Mouse (Mus musculus): ENCODE measurements around the gene Tgfa. TPM values are rescaled to one million over a fixed set of nuclear protein-coding genes. Genes with fewer than 3 reads are reported as not detected.

Tgfa gene
- total RNA-seq (2021): under 1 TPM; 0.27 to 0.47 TPM
- long read RNA-seq, experiment 1: 0 reads
- long read RNA-seq, experiment 2: 0 reads

DNA sequence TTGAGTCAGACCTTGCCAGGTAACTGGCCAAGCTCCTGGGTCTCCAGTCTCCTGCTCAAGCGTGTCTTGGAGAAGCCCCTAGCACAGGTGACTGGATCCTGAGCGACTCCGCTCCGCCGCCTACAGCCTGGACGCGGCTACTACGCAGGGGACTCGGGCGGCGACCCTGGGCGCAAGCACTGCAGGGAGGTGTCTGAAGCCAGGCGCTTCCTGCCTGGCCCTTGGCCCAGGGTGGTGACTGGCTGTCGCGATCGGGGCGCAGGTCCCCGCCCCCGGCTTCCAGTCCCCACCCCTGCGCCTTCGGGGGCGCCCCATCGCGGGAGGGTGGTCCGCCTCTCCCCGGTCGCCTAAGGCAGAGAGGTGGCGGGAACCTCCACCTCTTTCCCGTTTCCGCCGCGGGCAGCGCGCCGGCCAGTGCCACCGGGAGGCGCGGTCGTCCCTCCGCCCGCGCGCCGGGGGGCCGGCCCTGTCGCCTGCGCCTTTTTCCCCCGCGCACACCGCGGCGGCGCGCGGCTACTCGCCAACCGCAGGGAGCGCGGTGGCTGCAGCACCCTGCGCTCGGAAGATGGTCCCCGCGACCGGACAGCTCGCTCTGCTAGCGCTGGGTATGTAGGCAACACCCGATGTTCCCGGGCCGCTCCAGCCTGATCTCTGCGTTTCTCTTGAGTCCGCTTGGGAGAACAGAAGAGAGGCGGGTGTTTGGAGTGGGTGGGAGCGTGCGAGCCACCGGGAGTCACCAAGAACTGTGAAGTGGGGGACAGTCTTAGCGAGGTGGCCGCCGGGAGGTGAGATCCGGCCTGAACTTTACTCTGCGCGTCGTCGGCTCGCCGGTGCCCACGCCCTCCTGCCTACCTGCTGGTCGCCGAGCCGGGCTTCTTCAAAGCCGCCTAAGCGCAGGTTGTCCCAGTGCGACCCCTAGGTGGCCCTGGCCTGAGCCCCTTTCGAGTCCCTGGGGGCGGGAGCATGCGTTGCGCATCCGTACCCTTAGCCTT, at the start of gene Tgfa:
TSS of gene Tgfa (plus strand) at position 283 of the 992 bp plus-strand sequence.
- peak; percentile 30 for DNase-seq
- intact Hi-C loops (cut with DNase I; ENCODE audit: low total_unique reads): no loop called here

DNA sequence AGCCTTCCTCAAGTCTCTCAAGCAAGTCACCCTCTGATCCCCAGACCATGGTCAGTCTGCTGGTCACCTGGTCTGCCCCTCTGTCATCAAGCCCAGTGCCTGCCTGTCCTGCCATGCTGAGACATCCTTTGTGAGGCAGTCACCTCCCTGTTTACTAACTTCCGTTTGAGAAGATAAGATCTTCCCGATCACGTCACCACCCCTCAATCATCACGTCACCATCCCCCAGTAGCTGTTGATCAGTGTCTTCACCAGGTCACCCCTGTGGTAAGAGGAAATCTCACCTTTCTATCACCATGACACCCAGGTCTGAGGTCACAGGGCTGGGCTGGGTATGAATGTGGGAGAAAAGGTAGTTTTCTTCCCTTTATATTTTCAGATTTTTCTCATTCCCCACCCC, 46.5 kb upstream of the Tgfa start:
- intact Hi-C loops (cut with DNase I; ENCODE audit: low total_unique reads): no loop called here
- no peak for DNase-seq

DNA sequence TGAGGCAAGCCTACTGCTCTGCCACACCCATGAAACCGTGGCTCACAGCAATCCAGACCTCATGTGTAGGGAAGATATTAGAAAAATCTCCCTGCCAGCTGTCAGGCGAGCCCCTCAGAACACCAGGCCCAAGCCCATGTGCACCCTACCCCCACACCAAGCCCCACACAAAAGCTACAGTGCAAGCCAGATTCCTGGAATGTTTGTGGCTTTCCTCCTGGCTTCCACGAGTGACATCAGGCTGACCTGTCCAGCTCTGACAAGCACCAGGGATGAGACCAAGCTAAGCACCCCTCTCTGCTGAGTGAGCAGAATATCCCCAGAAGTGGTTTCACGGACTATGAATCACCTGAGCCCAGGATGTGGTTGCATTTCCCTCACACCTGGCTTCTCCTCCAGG, 46.0 kb upstream of the Tgfa start:
- intact Hi-C loops (cut with DNase I; ENCODE audit: low total_unique reads): no loop called here
- DNase-seq: no peak

DNA sequence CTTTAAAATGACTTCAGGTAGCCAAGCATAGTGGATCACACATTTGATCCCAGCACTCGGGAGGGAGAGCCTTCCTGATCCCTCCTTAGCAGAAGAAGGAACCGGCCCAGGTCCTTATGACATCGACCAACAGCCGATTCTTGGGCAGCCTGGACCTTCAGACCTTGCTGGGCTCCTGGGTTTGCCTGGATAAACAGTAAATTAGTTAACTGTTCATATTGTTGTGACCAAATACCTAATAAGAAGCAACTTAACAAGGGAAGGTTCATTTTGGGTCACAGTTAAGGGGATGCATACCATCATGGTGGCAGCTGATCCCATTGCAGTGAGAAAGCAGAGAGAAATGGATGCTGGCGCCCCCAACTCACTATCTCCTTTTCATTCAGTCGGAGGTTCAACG, 42.3 kb upstream of the Tgfa start:
- no peak for DNase-seq
- intact Hi-C loops (cut with DNase I; ENCODE audit: low total_unique reads): no loop called here

GRCm38 (mm10) chr6:86153436-86153990, 41.5 kb upstream of the Tgfa start:
- intact Hi-C loops (cut with DNase I; ENCODE audit: low total_unique reads): no loop called here
- DNase-seq: peak; percentile 23

DNA sequence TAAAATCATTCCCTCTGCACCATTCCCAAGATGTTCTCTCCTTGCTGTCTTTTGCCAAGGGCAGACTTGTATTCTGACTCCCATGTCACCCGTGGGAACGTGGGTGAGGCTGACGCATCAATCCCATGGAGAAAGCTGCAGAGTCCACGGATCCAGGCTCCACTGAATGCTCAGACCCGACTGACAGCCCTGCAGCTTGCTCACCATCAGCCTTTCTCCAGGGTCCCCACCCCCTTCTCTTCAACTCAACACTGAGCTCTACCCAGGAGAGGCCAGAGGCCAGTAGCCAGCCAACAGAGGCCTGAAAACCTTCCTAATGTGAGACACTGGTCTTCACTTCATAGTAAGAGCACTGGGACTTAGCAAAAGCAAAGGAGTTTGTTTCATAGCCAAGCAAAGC, 41.0 kb upstream of the Tgfa start:
- intact Hi-C loops (cut with DNase I; ENCODE audit: low total_unique reads): no loop called here
- DNase-seq: no peak

DNA sequence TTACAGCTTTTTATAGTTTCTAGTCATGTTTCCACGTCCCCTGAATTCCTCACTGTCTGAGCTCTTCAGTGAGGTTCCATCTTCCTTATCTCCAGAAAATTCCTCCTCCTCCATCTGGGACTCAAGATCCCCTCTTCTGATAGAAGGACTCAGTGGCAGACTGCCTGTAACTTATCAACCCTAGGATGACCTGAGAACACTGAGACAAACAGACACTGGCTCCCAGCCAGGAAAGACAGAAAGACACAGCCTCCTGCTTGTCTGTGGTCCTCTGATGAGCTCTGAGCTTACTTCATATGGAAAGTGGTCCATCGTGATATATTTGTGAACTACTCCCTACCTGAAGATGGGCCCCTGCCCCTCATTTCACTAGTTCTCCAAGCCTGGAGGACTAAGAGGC, 40.5 kb upstream of the Tgfa start:
- intact Hi-C loops (cut with DNase I; ENCODE audit: low total_unique reads): no loop called here
- DNase-seq: no peak

GRCm38 (mm10) chr6:86157253-86158234, 37.5 kb upstream of the Tgfa start:
- intact Hi-C loops (cut with DNase I; ENCODE audit: low total_unique reads): no loop called here
- DNase-seq: peak; percentile 47

DNA sequence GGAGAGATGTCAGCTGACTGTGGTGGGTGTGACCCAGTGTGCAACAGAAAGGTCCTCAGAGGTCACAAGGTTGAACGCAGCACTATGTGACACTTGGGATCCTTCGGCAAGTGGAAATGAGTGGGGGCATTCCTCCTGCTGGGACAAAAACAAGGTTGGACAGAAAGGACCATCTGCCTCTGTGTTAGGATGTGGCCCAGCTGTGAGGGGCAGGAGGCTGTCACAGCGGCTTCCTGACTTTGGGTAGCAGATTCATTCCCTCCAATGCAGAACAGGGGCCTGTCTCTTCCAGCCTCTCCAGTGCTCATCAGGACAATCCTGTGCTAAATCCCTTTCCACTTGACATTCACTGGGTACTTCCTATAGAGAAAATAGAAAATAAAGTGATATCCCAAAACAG, 34.1 kb upstream of the Tgfa start:
- intact Hi-C loops (cut with DNase I; ENCODE audit: low total_unique reads): no loop called here
- DNase-seq: no peak

DNA sequence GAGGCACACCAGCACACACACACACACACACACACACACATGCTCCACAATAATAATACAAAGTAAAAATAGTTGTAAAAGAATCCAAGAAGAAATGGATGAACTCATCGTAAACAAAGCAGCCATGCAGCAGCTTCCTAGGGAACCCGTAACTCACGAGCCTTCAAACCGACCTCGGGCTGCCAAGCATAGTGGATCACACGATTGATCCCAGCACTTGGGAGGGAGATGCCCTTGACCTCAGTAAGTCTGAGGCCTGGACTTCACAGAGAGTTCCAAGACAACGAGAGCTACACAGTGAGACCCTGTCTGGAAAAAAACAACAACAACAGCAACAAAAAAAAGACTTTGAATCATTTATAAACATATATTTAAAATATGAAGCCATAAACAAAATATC, 33.4 kb upstream of the Tgfa start:
- DNase-seq: no peak
- intact Hi-C loops (cut with DNase I; ENCODE audit: low total_unique reads): no loop called here

DNA sequence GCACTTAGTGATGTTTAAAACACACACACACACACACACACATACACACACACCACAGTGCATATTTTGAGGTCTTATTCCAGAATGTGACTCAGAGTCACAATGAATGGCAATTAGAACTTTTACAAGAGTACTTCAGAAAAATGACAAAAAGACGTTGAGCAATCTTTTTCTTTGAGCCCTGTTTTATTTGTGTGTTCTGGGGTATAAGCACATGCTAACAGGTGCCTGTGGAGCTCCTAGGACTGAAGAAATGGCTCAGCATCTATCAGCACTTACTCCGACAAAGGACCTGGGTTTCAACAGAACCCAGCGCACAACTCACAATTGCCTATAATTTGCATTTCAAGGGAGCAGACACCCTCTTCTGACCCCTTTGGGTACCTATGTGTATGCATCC, 31.0 kb upstream of the Tgfa start:
- intact Hi-C loops (cut with DNase I; ENCODE audit: low total_unique reads): no loop called here
- DNase-seq: no peak

DNA sequence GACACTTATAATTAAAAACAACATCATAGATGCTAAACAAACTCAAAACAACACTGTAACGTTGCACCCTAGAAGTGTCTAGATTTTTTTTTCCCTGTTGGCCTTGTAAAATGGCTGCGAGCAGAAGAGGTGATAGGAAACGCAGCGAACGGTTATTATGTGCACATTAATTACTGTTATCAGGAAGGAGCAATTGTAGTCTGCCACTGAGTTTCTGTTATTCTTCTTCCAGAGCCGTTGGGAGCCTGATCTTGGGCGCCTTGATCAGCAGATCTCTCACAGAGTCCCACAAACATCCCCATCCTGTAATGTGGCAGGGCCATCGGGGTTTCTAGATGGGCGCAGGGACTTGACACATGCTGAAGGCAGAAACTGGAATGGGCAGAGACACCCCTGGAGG, 28.6 kb upstream of the Tgfa start:
- intact Hi-C loops (cut with DNase I; ENCODE audit: low total_unique reads): no loop called here

GRCm38 (mm10) chr6:86167851-86168250, 27.2 kb upstream of the Tgfa start:
- no peak for DNase-seq
- intact Hi-C loops (cut with DNase I; ENCODE audit: low total_unique reads): no loop called here

More for the DNA sequence above, 28.6 kb upstream of the Tgfa start:
- no peak for DNase-seq

- intact Hi-C loops (cut with DNase I; ENCODE audit: low total_unique reads): no loop called here
- DNase-seq: no peak
Measured at GRCm38 (mm10) chr6:86169166-86169565, 25.9 kb upstream of the Tgfa start.

- no peak for DNase-seq
- intact Hi-C loops (cut with DNase I; ENCODE audit: low total_unique reads): no loop called here
Measured at GRCm38 (mm10) chr6:86176236-86176635, 18.8 kb upstream of the Tgfa start.

- intact Hi-C loops (cut with DNase I; ENCODE audit: low total_unique reads): no loop called here
Measured at GRCm38 (mm10) chr6:86176721-86177120, 18.3 kb upstream of the Tgfa start.

DNA sequence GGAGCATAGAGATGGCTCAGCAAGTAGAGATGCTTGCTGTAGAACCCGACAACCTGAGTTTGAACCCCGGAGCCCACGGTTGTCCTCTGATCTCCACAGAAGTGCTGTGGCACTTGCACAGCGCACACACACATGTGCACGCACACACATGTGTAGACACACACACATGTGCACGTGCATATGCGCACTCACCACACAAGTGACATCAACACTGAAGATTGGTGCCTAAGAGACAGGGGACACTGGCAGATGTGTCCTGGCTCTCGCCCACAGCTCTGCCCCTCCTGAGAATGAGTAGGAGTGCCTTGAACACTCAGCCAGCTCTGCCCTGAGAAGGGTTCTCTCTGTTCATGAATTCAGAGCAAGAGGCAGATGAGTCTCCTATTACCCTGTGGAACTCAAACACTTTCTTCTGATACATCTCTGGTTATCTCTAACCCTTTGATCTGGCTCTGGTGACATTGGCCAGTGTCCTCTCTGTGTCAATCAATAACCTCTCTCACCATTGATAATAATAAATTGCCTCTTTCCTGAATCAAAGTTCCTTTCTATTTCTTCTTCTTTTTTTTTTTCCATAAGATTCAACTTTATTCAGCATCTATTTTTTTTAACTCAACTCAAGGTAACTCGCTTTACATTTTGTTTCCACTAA, 17.6 kb upstream of the Tgfa start:
- intact Hi-C loops (cut with DNase I; ENCODE audit: low total_unique reads): no loop called here
- no peak for DNase-seq

More at GRCm38 (mm10) chr6:86176721-86177120, 18.3 kb upstream of the Tgfa start:
- no peak for DNase-seq

GRCm38 (mm10) chr6:86180617-86181016, 14.4 kb upstream of the Tgfa start:
- DNase-seq: no peak
- intact Hi-C loops (cut with DNase I; ENCODE audit: low total_unique reads): no loop called here

DNA sequence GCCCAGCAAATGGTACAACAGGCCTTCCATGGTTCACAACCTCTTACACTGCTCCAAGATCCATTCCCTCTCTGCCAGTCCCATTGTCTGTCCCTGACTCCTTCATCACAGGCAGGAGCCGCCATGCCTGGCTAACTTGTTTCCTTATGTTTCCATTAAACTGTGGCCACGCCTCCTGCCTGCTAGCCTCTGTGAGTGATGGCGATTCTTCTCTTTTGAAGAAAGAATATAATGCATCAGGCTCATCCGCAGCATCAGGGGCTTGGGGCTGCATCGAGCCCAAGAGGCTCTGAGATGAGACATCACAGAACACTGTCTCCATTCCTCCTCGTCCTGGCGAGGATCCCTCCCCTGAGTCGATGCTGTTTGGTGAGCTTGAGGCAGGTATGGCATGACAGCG, 13.0 kb upstream of the Tgfa start:
- intact Hi-C loops (cut with DNase I; ENCODE audit: low total_unique reads): no loop called here
- no peak for DNase-seq
